Mouse (Mus musculus) ES-E14 (cell line): Measurements from ENCODE around the gene Cacng5.

Experiments used
- MAFK ChIP-seq: IDR thresholded peaks from 2 replicates; pipeline ENCODE4 v1.6.1; 2014; ENCODE audit warnings: mild to moderate bottlenecking, low read depth, low read length, inconsistent platforms; ENCODE audit not compliant: insufficient read depth
- ZNF384 ChIP-seq: IDR thresholded peaks from 2 replicates; pipeline ENCODE4 v1.6.1; 2012; ENCODE audit warnings: low read depth, low read length, inconsistent platforms

DNA sequence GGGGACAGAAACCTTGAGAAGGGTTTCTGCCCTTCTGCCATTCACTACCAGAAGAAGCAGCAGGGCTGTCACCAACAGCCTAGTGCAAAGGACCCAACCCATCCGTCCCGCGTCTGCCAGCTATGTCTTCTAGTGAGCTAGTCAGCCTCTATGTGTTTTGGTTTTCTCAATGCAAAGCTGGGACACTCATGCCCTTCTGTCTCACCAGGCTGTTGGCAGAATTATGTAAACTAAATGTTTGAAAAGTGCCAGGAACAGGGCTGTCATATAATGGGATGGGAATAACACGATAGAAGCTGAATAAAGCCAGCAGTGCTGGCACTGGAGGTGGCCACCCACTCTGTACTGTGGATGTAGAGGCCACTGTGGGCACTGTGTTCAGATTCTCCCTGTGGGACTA is 35.8 kb upstream of the Cacng5 start:
- TF ChIP-seq MAFK (no peak), ZNF384 (no peak)
